Mouse (Mus musculus) liver, embryonic 13.5 days (tissue): ENCODE results near the gene Srd5a1. TPM values are rescaled to one million over a fixed set of nuclear protein-coding genes. Genes with fewer than 3 reads are reported as not detected.
"Not testable (repeated sequence)": the region's sequence is repeated elsewhere in the genome, so short reads cannot be mapped to it uniquely, and the experiment has no call there.

Experiments
- ATAC-seq: fragments of 200-750 bp; cut with Nextera tagmentation; 2 replicates; pipeline ENCODE4 v1.8.0; 2017; ENCODE audit warnings: low read depth, mild to moderate bottlenecking, moderate number of reproducible peaks, moderate library complexity
- DNase-seq: peaks from one replicate; pipeline ENCODE4 v3.0.0; 2022
- H3K27ac ChIP-seq: fragments of 300-500 bp; sonication (generic); 2 replicates; pipeline ENCODE4 v1.5.1; 2015; ENCODE audit warnings: moderate library complexity, mild to moderate bottlenecking, inconsistent platforms
- H3K27me3 ChIP-seq: fragments of 300-500 bp; sonication (generic); 2 replicates; pipeline ENCODE4 v1.6.1; 2015; ENCODE audit warnings: mild to moderate bottlenecking, inconsistent platforms
- H3K36me3 ChIP-seq: fragments of 300-500 bp; sonication (generic); 2 replicates; pipeline ENCODE4 v1.6.1; 2015; ENCODE audit warnings: mild to moderate bottlenecking, inconsistent platforms
- H3K4me1 ChIP-seq: fragments of 300-500 bp; sonication (generic); replicated peaks from 2 replicates; pipeline ENCODE4 v1.6.1; 2015; ENCODE audit warnings: inconsistent platforms
- H3K4me2 ChIP-seq: fragments of 300-500 bp; sonication (generic); 2 replicates; pipeline ENCODE4 v1.6.1; 2015; ENCODE audit warnings: inconsistent platforms, mild to moderate bottlenecking, moderate library complexity
- H3K4me3 ChIP-seq: fragments of 300-500 bp; sonication (generic); replicated peaks from 2 replicates; pipeline ENCODE4 v1.5.1; 2015; ENCODE audit warnings: mild to moderate bottlenecking, inconsistent platforms
- H3K9ac ChIP-seq: fragments of 300-500 bp; sonication (generic); 2 replicates; pipeline ENCODE4 v1.6.1; 2015; ENCODE audit warnings: mild to moderate bottlenecking, inconsistent platforms
- H3K9me3 ChIP-seq: fragments of 300-500 bp; sonication (generic); replicated peaks from 2 replicates; pipeline ENCODE4 v1.6.1; 2016; ENCODE audit warnings: inconsistent platforms
- WGBS: fragments of 180-500 bp; shearing (Covaris S2); methylation state at CpG from one replicate; pipeline ENCODE4 v1.1.7; 2015; ENCODE audit not compliant: insufficient replicate concordance; 5-methylcytosine and 5-hydroxymethylcytosine counted together
- polyA plus RNA-seq: library from polyadenylated mRNA; unstranded; fragments of >200 nt; fragmentation: Nextera tagmentation; extraction: Ambion mirVana; gene quantifications from 2 replicates; pipeline ENCODE4 v1.2.1, GENCODE M21; 2015

Gene Srd5a1
- polyA plus RNA-seq, 1 experiment from 2014 or later, result 4.7 TPM

GRCm38 (mm10) chr13:69638108-69638626 lies 26.9 kb upstream of the Srd5a1 start:
- H3K4me2 ChIP-seq, result no peak overlapping the region
- H3K27ac ChIP-seq, result no peak overlapping the region
- peaks cover 73% of the 10 kb centered on the region for H3K36me3 ChIP-seq
- H3K27me3 ChIP-seq, result no peaks in the 10 kb centered on the region
- no peaks in the 10 kb centered on the region for H3K4me1 ChIP-seq
- ATAC-seq (no peak), DNase-seq (no peak)
- H3K9me3 ChIP-seq, result no peaks in the 10 kb centered on the region
- no peak overlapping the region for H3K4me3 ChIP-seq
- no peak overlapping the region for H3K9ac ChIP-seq
- WGBS, result 75% methylated on average over 6 of the region's 6 CpGs

GRCm38 (mm10) chr13:69637657-69638056 lies 26.4 kb upstream of the Srd5a1 start:
- DNase-seq (no peak), ATAC-seq (no peak)
- H3K36me3 ChIP-seq, result peaks cover 77% of the 10 kb centered on the region
- H3K4me3 ChIP-seq, result no peak overlapping the region
- H3K27me3 ChIP-seq, result no peaks in the 10 kb centered on the region
- 81% methylated on average over 9 of the region's 9 CpGs for WGBS
- no peaks in the 10 kb centered on the region for H3K4me1 ChIP-seq
- no peak overlapping the region for H3K9ac ChIP-seq
- H3K4me2 ChIP-seq, result no peak overlapping the region
- H3K9me3 ChIP-seq, result no peaks in the 10 kb centered on the region
- H3K27ac ChIP-seq, result no peak overlapping the region

- ATAC-seq, result no peak
- 54% methylated on average over 6 of the region's 6 CpGs for WGBS
- H3K27me3 ChIP-seq, result no peaks in the 10 kb centered on the region
- DNase-seq, result no peak
- no peak overlapping the region for H3K4me3 ChIP-seq
- no peak overlapping the region for H3K9ac ChIP-seq
- no peak overlapping the region for H3K4me2 ChIP-seq
- no peaks in the 10 kb centered on the region for H3K9me3 ChIP-seq
- no peaks in the 10 kb centered on the region for H3K4me1 ChIP-seq
- H3K36me3 ChIP-seq, result peaks cover 86% of the 10 kb centered on the region
- H3K27ac ChIP-seq, result no peak overlapping the region
Observed at GRCm38 (mm10) chr13:69636816-69637215, 25.6 kb upstream of the Srd5a1 start.

- H3K4me2 ChIP-seq, result no peak overlapping the region
- no peak overlapping the region for H3K9ac ChIP-seq
- no peak for DNase-seq
- peaks cover 90% of the 10 kb centered on the region for H3K36me3 ChIP-seq
- no peaks in the 10 kb centered on the region for H3K4me1 ChIP-seq
- WGBS, result 79% methylated on average over 3 of the region's 3 CpGs
- no peak for ATAC-seq
- H3K27ac ChIP-seq, result no peak overlapping the region
- H3K27me3 ChIP-seq, result no peaks in the 10 kb centered on the region
- H3K9me3 ChIP-seq, result no peaks in the 10 kb centered on the region
- no peak overlapping the region for H3K4me3 ChIP-seq
Observed at GRCm38 (mm10) chr13:69636375-69636774, 25.1 kb upstream of the Srd5a1 start.

- not testable (repeated sequence) for H3K4me1 ChIP-seq, ATAC-seq
- 82% methylated on average over 7 of the region's 7 CpGs for WGBS
Observed at GRCm38 (mm10) chr13:69635836-69636235, 24.6 kb upstream of the Srd5a1 start.

GRCm38 (mm10) chr13:69633988-69634387 lies 22.7 kb upstream of the Srd5a1 start:
- H3K4me2 ChIP-seq, result no peak overlapping the region
- no peaks in the 10 kb centered on the region for H3K4me1 ChIP-seq
- no peak overlapping the region for H3K9ac ChIP-seq
- peaks cover 98% of the 10 kb centered on the region for H3K36me3 ChIP-seq
- H3K27ac ChIP-seq, result no peak overlapping the region
- 43% methylated on average over 2 of the region's 2 CpGs for WGBS
- DNase-seq (no peak), ATAC-seq (no peak)
- H3K27me3 ChIP-seq, result no peaks in the 10 kb centered on the region
- H3K4me3 ChIP-seq, result no peak overlapping the region
- no peaks in the 10 kb centered on the region for H3K9me3 ChIP-seq

More at GRCm38 (mm10) chr13:69635836-69636235, 24.6 kb upstream of the Srd5a1 start:
- not testable (repeated sequence) for H3K27ac ChIP-seq, H3K9ac ChIP-seq, H3K4me2 ChIP-seq, DNase-seq, H3K4me3 ChIP-seq, H3K9me3 ChIP-seq, H3K27me3 ChIP-seq
- H3K36me3 ChIP-seq, result peaks cover 96% of the 10 kb centered on the region

GRCm38 (mm10) chr13:69633551-69633950 lies 22.3 kb upstream of the Srd5a1 start:
- no peak overlapping the region for H3K4me3 ChIP-seq
- H3K36me3 ChIP-seq, result peaks cover 98% of the 10 kb centered on the region
- no peaks in the 10 kb centered on the region for H3K9me3 ChIP-seq
- DNase-seq (no peak), ATAC-seq (no peak)
- H3K4me2 ChIP-seq, result no peak overlapping the region
- H3K27ac ChIP-seq, result no peak overlapping the region
- WGBS, result 88% methylated on average over 9 of the region's 9 CpGs
- H3K27me3 ChIP-seq, result no peaks in the 10 kb centered on the region
- no peaks in the 10 kb centered on the region for H3K4me1 ChIP-seq
- H3K9ac ChIP-seq, result no peak overlapping the region

- no peak overlapping the region for H3K9ac ChIP-seq
- ATAC-seq (no peak), DNase-seq (no peak)
- no peak overlapping the region for H3K4me2 ChIP-seq
- H3K27ac ChIP-seq, result no peak overlapping the region
- 76% methylated on average over 4 of the region's 4 CpGs for WGBS
- no peaks in the 10 kb centered on the region for H3K4me1 ChIP-seq
- no peaks in the 10 kb centered on the region for H3K27me3 ChIP-seq
- no peaks in the 10 kb centered on the region for H3K9me3 ChIP-seq
- H3K4me3 ChIP-seq, result no peak overlapping the region
- peaks cover 99% of the 10 kb centered on the region for H3K36me3 ChIP-seq
Observed at GRCm38 (mm10) chr13:69631659-69632058, 20.4 kb upstream of the Srd5a1 start.

GRCm38 (mm10) chr13:69631111-69631510 lies 19.9 kb upstream of the Srd5a1 start:
- no peak overlapping the region for H3K4me3 ChIP-seq
- H3K9ac ChIP-seq, result no peak overlapping the region
- 85% methylated on average over 3 of the region's 3 CpGs for WGBS
- H3K27me3 ChIP-seq, result no peaks in the 10 kb centered on the region
- H3K9me3 ChIP-seq, result no peaks in the 10 kb centered on the region
- DNase-seq, result no peak
- no peak overlapping the region for H3K27ac ChIP-seq
- no peak for ATAC-seq
- H3K4me1 ChIP-seq, result no peaks in the 10 kb centered on the region
- H3K36me3 ChIP-seq, result peaks cover 99% of the 10 kb centered on the region
- no peak overlapping the region for H3K4me2 ChIP-seq

- H3K27ac ChIP-seq, result no peak overlapping the region
- no peak overlapping the region for H3K4me3 ChIP-seq
- ATAC-seq (no peak), DNase-seq (no peak)
- H3K36me3 ChIP-seq, result peaks cover 99% of the 10 kb centered on the region
- 77% methylated on average over 8 of the region's 8 CpGs for WGBS
- H3K9ac ChIP-seq, result no peak overlapping the region
- no peaks in the 10 kb centered on the region for H3K4me1 ChIP-seq
- no peaks in the 10 kb centered on the region for H3K9me3 ChIP-seq
- H3K4me2 ChIP-seq, result no peak overlapping the region
- H3K27me3 ChIP-seq, result no peaks in the 10 kb centered on the region
Observed at GRCm38 (mm10) chr13:69630576-69630975, 19.3 kb upstream of the Srd5a1 start.

- H3K36me3 ChIP-seq, result peaks cover 99% of the 10 kb centered on the region
- DNase-seq, result no peak
- no peak for ATAC-seq
Observed at GRCm38 (mm10) chr13:69627941-69628340, 16.7 kb upstream of the Srd5a1 start.

GRCm38 (mm10) chr13:69624510-69624909 lies 13.3 kb upstream of the Srd5a1 start:
- Histone ChIP-seq H3K4me1 (no peaks in the 10 kb centered on the region), H3K27ac (no peak overlapping the region), H3K4me3 (no peak overlapping the region), H3K9me3 (no peaks in the 10 kb centered on the region), H3K27me3 (no peaks in the 10 kb centered on the region), H3K4me2 (no peak overlapping the region), H3K36me3 (peaks cover 92% of the 10 kb centered on the region), H3K9ac (no peak overlapping the region)
- DNase-seq (no peak), ATAC-seq (no peak)
- 62% methylated on average over 3 of the region's 3 CpGs for WGBS

More at GRCm38 (mm10) chr13:69627941-69628340, 16.7 kb upstream of the Srd5a1 start:
- Histone ChIP-seq H3K27me3 (no peaks in the 10 kb centered on the region), H3K9ac (no peak overlapping the region), H3K4me1 (no peaks in the 10 kb centered on the region), H3K9me3 (no peaks in the 10 kb centered on the region), H3K4me3 (no peak overlapping the region), H3K27ac (no peak overlapping the region), H3K4me2 (no peak overlapping the region)
- 78% methylated on average over 3 of the region's 3 CpGs for WGBS
